Mouse (Mus musculus) E14TG2a.4 (cell line): Measurements from ENCODE around the gene Spdye4a.
"Not testable (repeated sequence)": the region's sequence is repeated elsewhere in the genome, so short reads cannot be mapped to it uniquely, and the experiment has no call there.

Experiments used
- H3K27me3 ChIP-seq: 2 replicates; pipeline ENCODE4 v1.6.1; 2014; ENCODE audit warnings: low read length, control low read depth; ENCODE audit not compliant: insufficient read depth
- H3K36me3 ChIP-seq: 2 replicates; pipeline ENCODE4 v1.6.1; 2014; ENCODE audit warnings: low read length, control low read depth; ENCODE audit not compliant: insufficient read depth
- H3K4me1 ChIP-seq: replicated peaks from 2 replicates; pipeline ENCODE4 v1.6.1; 2014; ENCODE audit warnings: low read depth, low read length, control low read depth
- H3K4me3 ChIP-seq: replicated peaks from 2 replicates; pipeline ENCODE4 v1.5.1; 2014; ENCODE audit warnings: mild to moderate bottlenecking, low read length
- H3K9me3 ChIP-seq: 2 replicates; pipeline ENCODE4 v1.6.1; 2014; ENCODE audit warnings: low read length, control low read depth
- CTCF ChIP-seq: conservative IDR thresholded peaks from 2 replicates; pipeline ENCODE4 v1.5.1; 2014; ENCODE audit warnings: low read length
- NANOG ChIP-seq: IDR thresholded peaks from 2 replicates; pipeline ENCODE4 v1.6.1; 2014; ENCODE audit warnings: borderline replicate concordance, low read length, mixed read lengths
- POU5F1 ChIP-seq: IDR thresholded peaks from 2 replicates; pipeline ENCODE4 v1.6.1; 2014; ENCODE audit warnings: low read length, borderline replicate concordance

Spdye4a gene

DNA sequence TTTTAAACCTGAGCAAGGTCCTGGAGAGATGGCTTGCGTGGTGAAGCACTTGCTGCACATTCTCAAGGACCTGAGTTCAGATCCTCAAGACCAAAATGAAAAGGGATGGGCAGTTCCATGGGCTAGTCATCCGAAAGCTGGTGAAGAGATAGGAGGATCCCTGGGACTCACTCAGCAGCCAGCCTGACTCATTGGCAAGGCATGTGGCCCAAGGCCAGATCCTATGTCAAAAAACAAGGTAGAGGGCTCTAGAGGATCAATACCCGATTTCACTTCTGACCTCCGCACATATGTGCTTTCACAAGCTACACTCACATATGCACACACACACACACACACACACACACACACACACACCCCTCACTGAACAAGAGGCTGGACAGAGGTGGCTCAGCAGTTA, 30.2 kb downstream of the Spdye4a start:
- Histone ChIP-seq H3K27me3 (no peaks in the 10 kb centered on the region; the same call in none of the 2 replicates), H3K36me3 (no peaks in the 10 kb centered on the region), H3K4me3 (no peak overlapping the region), H3K9me3 (peaks cover 14% of the 10 kb centered on the region), H3K4me1 (no peaks in the 10 kb centered on the region)
- TF ChIP-seq POU5F1 = no peak
- no peak for TF ChIP-seq CTCF
- no peak for TF ChIP-seq NANOG

DNA sequence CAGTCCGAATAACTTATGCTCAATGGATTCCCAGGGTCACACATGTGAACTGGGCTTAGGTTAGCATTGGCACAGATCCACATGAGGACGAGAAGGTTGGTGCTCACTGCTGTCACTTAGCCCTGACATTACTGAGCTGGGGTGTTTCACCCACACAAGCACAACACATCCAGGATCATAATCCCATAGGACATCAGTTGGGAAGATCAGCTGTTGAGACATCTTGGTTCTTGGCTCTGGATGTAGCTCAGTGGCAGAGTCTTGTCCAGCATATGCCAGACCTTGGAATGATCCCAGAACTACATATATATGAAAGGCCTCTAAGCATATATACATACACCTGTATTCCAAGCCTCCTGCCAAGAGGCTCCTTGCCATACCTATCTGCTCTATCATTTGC, 31.5 kb downstream of the Spdye4a start:
- Histone ChIP-seq H3K9me3 (peaks cover 14% of the 10 kb centered on the region), H3K4me1 (no peaks in the 10 kb centered on the region), H3K27me3 (no peaks in the 10 kb centered on the region; the same call in none of the 2 replicates), H3K4me3 (no peak overlapping the region), H3K36me3 (no peaks in the 10 kb centered on the region)
- TF ChIP-seq NANOG (no peak), POU5F1 (no peak), CTCF (no peak)

DNA sequence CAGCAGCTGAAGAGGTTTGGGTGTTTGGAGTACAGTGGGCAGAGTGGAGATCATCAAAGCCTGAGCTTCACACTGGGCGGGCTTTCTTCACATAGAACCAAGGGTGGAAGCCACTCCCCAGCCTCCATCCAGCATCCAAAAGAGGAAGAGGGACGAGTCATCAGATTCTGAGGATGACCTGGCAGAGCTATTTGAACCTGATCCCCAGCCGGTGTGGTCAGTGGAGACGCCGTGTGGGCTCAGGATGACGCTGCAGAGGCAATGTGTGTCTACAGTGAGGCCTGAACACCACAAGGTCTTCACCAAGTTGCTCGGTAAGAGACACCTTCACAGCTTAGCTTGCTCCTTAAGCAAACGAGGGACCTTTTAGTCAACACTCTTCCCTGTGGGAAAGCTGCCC, 31.9 kb downstream of the Spdye4a start:
- H3K27me3 ChIP-seq, H3K36me3 ChIP-seq, H3K4me1 ChIP-seq, H3K4me3 ChIP-seq: not testable (repeated sequence)
- peaks cover 14% of the 10 kb centered on the region for H3K9me3 ChIP-seq

DNA sequence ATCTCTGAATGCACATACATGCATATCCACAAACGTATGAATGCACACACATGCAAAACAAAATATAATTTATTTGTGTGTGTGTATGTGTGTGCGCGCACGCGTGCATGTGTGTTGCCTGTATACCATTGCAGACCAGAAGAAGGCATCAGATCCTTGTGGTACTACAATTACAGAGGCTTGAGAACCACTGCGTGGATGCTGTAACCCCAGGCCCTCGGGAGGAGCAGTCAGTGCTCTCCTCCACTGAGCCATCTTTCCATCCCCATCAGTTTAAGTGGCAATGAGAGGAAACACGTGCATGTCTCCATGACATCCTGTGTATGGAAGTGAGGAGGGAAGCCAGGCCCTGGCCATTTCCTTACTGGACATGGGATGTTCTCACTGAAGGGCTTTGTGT, 33.9 kb downstream of the Spdye4a start:
- Histone ChIP-seq H3K4me3 (no peak overlapping the region), H3K27me3 (no peaks in the 10 kb centered on the region; the same call in none of the 2 replicates)
- TF ChIP-seq CTCF (no peak), POU5F1 (no peak), NANOG (no peak)

DNA sequence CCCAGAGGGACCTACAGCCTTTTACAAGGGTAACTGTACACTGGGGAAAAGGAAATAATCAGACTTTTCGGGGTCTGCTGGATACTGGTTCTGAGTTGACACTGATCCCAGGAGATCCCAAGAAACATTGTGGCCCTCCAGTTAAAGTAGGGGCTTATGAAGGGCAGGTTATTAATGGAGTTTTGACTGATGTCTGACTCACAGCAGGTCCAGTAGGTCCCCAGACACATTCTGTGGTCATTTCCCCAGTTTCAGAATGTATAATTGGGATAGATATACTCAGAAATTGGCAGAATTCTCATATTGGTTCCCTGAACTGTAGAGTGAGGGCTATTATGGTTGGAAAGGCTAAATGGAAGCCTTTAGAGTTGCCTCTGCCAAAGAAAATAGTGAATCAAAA, 38.7 kb downstream of the Spdye4a start:
- not testable (repeated sequence) for H3K4me3 ChIP-seq, H3K36me3 ChIP-seq, H3K9me3 ChIP-seq, H3K27me3 ChIP-seq, H3K4me1 ChIP-seq

More for the DNA sequence above, 33.9 kb downstream of the Spdye4a start:
- H3K4me1 ChIP-seq = no peaks in the 10 kb centered on the region
- H3K36me3 ChIP-seq = no peaks in the 10 kb centered on the region
- H3K9me3 ChIP-seq = no peaks in the 10 kb centered on the region

GRCm38 (mm10) chr5:143180255-143181076, 46.2 kb downstream of the Spdye4a start, which contains the start of the genes Rbak and Spdye4b:
Gene Rbak, minus strand, starts transcription at chr5:143180775.
Gene Spdye4b, plus strand, starts transcription at chr5:143181017.
- Histone ChIP-seq H3K27me3 (no peaks in the 10 kb centered on the region; the same call in 1 of the 2 replicates), H3K4me3 (peak within 1 kb of the TSS; percentile 91), H3K36me3 (peaks cover 30% of the 10 kb centered on the region), H3K4me1 (peaks cover 13% of the 10 kb centered on the region), H3K9me3 (peaks cover 6% of the 10 kb centered on the region)
- TF ChIP-seq NANOG = no peak
- no peak for TF ChIP-seq CTCF
- no peak for TF ChIP-seq POU5F1

DNA sequence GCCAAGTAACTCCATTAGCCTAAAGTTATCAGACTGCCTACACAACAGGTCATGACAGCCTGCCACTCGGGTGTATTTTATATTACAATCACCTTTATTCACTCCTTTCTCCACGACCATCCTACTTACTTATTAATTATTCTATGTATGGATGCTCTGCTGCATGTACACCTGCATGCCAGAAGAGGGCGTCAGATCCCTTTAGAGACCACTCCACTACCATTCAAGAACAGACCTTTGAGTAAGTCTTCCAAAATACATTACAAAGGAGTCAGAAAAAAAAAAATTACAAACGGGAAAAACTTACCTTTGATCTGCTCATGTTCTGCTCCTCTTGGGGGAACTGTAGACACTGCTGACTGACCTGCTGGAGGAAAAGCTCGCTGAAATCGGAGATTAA, 47.5 kb downstream of the Spdye4a start:
- no peak overlapping the region for H3K4me3 ChIP-seq
- H3K27me3 ChIP-seq = no peaks in the 10 kb centered on the region
- TF ChIP-seq CTCF = peak; percentile 52
- no peak for TF ChIP-seq POU5F1
- TF ChIP-seq NANOG = no peak
- peaks cover 43% of the 10 kb centered on the region for H3K36me3 ChIP-seq
- peaks cover 13% of the 10 kb centered on the region for H3K4me1 ChIP-seq
- H3K9me3 ChIP-seq = peaks cover 6% of the 10 kb centered on the region

GRCm38 (mm10) chr5:143177541-143178200, 49.0 kb downstream of the Spdye4a start:
- Histone ChIP-seq H3K36me3 (peaks cover 58% of the 10 kb centered on the region), H3K27me3 (no peaks in the 10 kb centered on the region), H3K4me3 (no peak overlapping the region), H3K9me3 (peaks cover 6% of the 10 kb centered on the region), H3K4me1 (peaks cover 13% of the 10 kb centered on the region)
- TF ChIP-seq NANOG (no peak), CTCF (peak; percentile 25), POU5F1 (no peak)

GRCm38 (mm10) chr5:143175970-143176369, 50.7 kb downstream of the Spdye4a start:
- peaks cover 74% of the 10 kb centered on the region for H3K36me3 ChIP-seq
- no peaks in the 10 kb centered on the region for H3K27me3 ChIP-seq
- H3K9me3 ChIP-seq = peaks cover 6% of the 10 kb centered on the region
- peaks cover 12% of the 10 kb centered on the region for H3K4me1 ChIP-seq
- no peak overlapping the region for H3K4me3 ChIP-seq
- no peak for TF ChIP-seq POU5F1
- TF ChIP-seq NANOG = no peak
- no peak for TF ChIP-seq CTCF
